In genomic region chr12:72325025-72325424, GRCm38 (mm10) we compare ENCODE assay signal across 25 mouse cellular contexts.
DNase-seq lines count a peak whose midpoint lies in the region; ATAC-seq and TF ChIP-seq lines count a peak whose summit lies in the region.
"Had no signal": no experiment of that assay in that cellular context is flagged by ENCODE, and none has a peak within 500 bp of the region (broad histone marks: within the 10 kb centered on the region; RNA-seq: fewer than 3 reads in every experiment).

No protein-coding gene starts in this region.

- H3K4me3 ChIP-seq in hindbrain, embryonic 13.5 days: no peak overlapping the region
- H3K4me3 ChIP-seq in hindbrain, embryonic 12.5 days: no peak overlapping the region
- no peak overlapping the region for H3K4me3 ChIP-seq in stomach, embryonic 14.5 days (ENCODE audit: low read depth, low read length)
- no peak overlapping the region for H3K4me3 ChIP-seq in stomach, postnatal 0 days (ENCODE audit: low read depth, low read length)
- H3K4me3 ChIP-seq in myocyte: no peak overlapping the region
- no peak overlapping the region for H3K4me3 ChIP-seq in forebrain, postnatal 0 days (ENCODE audit: low read depth, low read length)
- H3K4me3 ChIP-seq: embryonic facial prominence, embryonic 15.5 days; erythroblast, embryonic 14.5 days; forebrain, embryonic 10.5 days; forebrain, embryonic 15.5 days; heart, embryonic 10.5 days had no signal

- no peaks in the 10 kb centered on the region for H3K9me3 ChIP-seq in hindbrain, embryonic 13.5 days
- H3K9me3 ChIP-seq in hindbrain, embryonic 12.5 days (replicated peaks): no peaks in the 10 kb centered on the region
- H3K9me3 ChIP-seq in stomach, embryonic 14.5 days (ENCODE audit: control insufficient read depth, low read depth, low read length): no peaks in the 10 kb centered on the region
- H3K9me3 ChIP-seq in stomach, postnatal 0 days (ENCODE audit: control insufficient read depth, low read length): no peaks in the 10 kb centered on the region
- H3K9me3 ChIP-seq in forebrain, postnatal 0 days (ENCODE audit: low read length): no peaks in the 10 kb centered on the region
- H3K9me3 ChIP-seq: embryonic facial prominence, embryonic 15.5 days; forebrain, embryonic 10.5 days; forebrain, embryonic 15.5 days; G1E; heart, embryonic 10.5 days had no signal

- H3K27me3 ChIP-seq in hindbrain, embryonic 13.5 days: no peaks in the 10 kb centered on the region
- H3K27me3 ChIP-seq in hindbrain, embryonic 12.5 days: no peaks in the 10 kb centered on the region
- H3K27me3 ChIP-seq in stomach, embryonic 14.5 days (ENCODE audit: control insufficient read depth, insufficient read depth, low read length): no peaks in the 10 kb centered on the region
- H3K27me3 ChIP-seq in stomach, postnatal 0 days (ENCODE audit: control insufficient read depth, insufficient read depth, low read length): no peaks in the 10 kb centered on the region
- H3K27me3 ChIP-seq in myocyte (ENCODE audit: control insufficient read depth, insufficient read depth, insufficient read length): no peaks in the 10 kb centered on the region
- no peaks in the 10 kb centered on the region for H3K27me3 ChIP-seq in forebrain, postnatal 0 days (ENCODE audit: insufficient read depth, low read length)
- H3K27me3 ChIP-seq: embryonic facial prominence, embryonic 15.5 days; forebrain, embryonic 15.5 days had no signal

- WGBS in hindbrain, embryonic 13.5 days: 28% methylated on average over 5 of the region's 5 CpGs
- WGBS in hindbrain, embryonic 12.5 days: 36% methylated on average over 5 of the region's 5 CpGs
- WGBS in stomach, embryonic 14.5 days: 8% methylated on average over 5 of the region's 5 CpGs
- 24% methylated on average over 5 of the region's 5 CpGs for WGBS in stomach, postnatal 0 days
- 56% methylated on average over 5 of the region's 5 CpGs for WGBS in forebrain, postnatal 0 days

- no peak overlapping the region for H3K27ac ChIP-seq in hindbrain, embryonic 13.5 days
- H3K27ac ChIP-seq in hindbrain, embryonic 12.5 days: no peak overlapping the region
- no peak overlapping the region for H3K27ac ChIP-seq in stomach, embryonic 14.5 days (ENCODE audit: low read length)
- H3K27ac ChIP-seq in stomach, postnatal 0 days (replicated peaks): no peak overlapping the region
- no peak overlapping the region for H3K27ac ChIP-seq in forebrain, postnatal 0 days (ENCODE audit: low read depth, low read length)
- H3K27ac ChIP-seq: embryonic facial prominence, embryonic 15.5 days; forebrain, embryonic 10.5 days; forebrain, embryonic 15.5 days; heart, embryonic 10.5 days had no signal

- TF ChIP-seq EP300 in stomach, postnatal 0 days (optimal IDR thresholded peaks at IDR 0.05): no peak

- H3K9ac ChIP-seq in hindbrain, embryonic 13.5 days: no peak overlapping the region
- H3K9ac ChIP-seq in hindbrain, embryonic 12.5 days: no peak overlapping the region
- H3K9ac ChIP-seq in stomach, embryonic 14.5 days (replicated peaks; ENCODE audit: low read depth, low read length): no peak overlapping the region
- H3K9ac ChIP-seq in stomach, postnatal 0 days (ENCODE audit: low read length): no peak overlapping the region
- no peak overlapping the region for H3K9ac ChIP-seq in forebrain, postnatal 0 days
- H3K9ac ChIP-seq: embryonic facial prominence, embryonic 15.5 days; forebrain, embryonic 15.5 days had no signal

- peak; percentile 28 for DNase-seq in embryo, embryonic 10 days (ENCODE audit: low spot score)
- no peak for DNase-seq in embryo, embryonic 9.5 days (ENCODE audit: extremely low spot score)
- no peak for DNase-seq in stomach, postnatal 0 days (ENCODE audit: low spot score)
- DNase-seq in forebrain, postnatal 0 days: no peak
- DNase-seq: adrenal gland, postnatal 10 days; B cell, adult 2 months; cerebellum, adult 11 months; cerebellum, adult 8-10 months; cerebellum, postnatal 14 days; gastrocnemius, postnatal 10 days; heart, postnatal 10 days; heart, postnatal 4 days had no signal

- no peaks in the 10 kb centered on the region for H3K79me2 ChIP-seq in myocyte (ENCODE audit: control insufficient read depth, insufficient read depth)

- peaks cover 10% of the 10 kb centered on the region for H3K4me1 ChIP-seq in hindbrain, embryonic 13.5 days (replicated peaks)
- peaks cover 7% of the 10 kb centered on the region for H3K4me1 ChIP-seq in hindbrain, embryonic 12.5 days
- no peaks in the 10 kb centered on the region for H3K4me1 ChIP-seq in stomach, embryonic 14.5 days (ENCODE audit: control insufficient read depth, insufficient read depth, low read length)
- H3K4me1 ChIP-seq in stomach, postnatal 0 days (replicated peaks; ENCODE audit: control insufficient read depth, insufficient read depth): no peaks in the 10 kb centered on the region
- peaks cover 4% of the 10 kb centered on the region; the same call in 1 of the 2 replicates for H3K4me1 ChIP-seq in forebrain, postnatal 0 days (ENCODE audit: insufficient read depth)
- H3K4me1 ChIP-seq: embryonic facial prominence, embryonic 15.5 days; forebrain, embryonic 10.5 days; forebrain, embryonic 15.5 days had no signal

- no peak overlapping the region for H3ac ChIP-seq in myocyte (ENCODE audit: control insufficient read depth, insufficient read length)

- no peak overlapping the region for H3K4me2 ChIP-seq in hindbrain, embryonic 13.5 days
- H3K4me2 ChIP-seq in hindbrain, embryonic 12.5 days (replicated peaks): no peak overlapping the region
- no peak overlapping the region for H3K4me2 ChIP-seq in stomach, embryonic 14.5 days (replicated peaks; ENCODE audit: low read depth, low read length)
- no peak overlapping the region for H3K4me2 ChIP-seq in stomach, postnatal 0 days (replicated peaks; ENCODE audit: low read depth)
- peak overlapping the region; percentile 21 for H3K4me2 ChIP-seq in myocyte (ENCODE audit: low read depth)
- no peak overlapping the region for H3K4me2 ChIP-seq in forebrain, postnatal 0 days (ENCODE audit: low read depth)
- H3K4me2 ChIP-seq: embryonic facial prominence, embryonic 15.5 days; forebrain, embryonic 15.5 days had no signal

- no peak for TF ChIP-seq CTCF in stomach, postnatal 0 days (IDR thresholded peaks at IDR 0.05; ENCODE audit: low read depth)
- TF ChIP-seq CTCF in forebrain, postnatal 0 days (IDR thresholded peaks at IDR 0.05; ENCODE audit: low read depth): no peak

- no peaks in the 10 kb centered on the region for H3K36me3 ChIP-seq in hindbrain, embryonic 13.5 days
- no peaks in the 10 kb centered on the region for H3K36me3 ChIP-seq in hindbrain, embryonic 12.5 days
- H3K36me3 ChIP-seq in stomach, embryonic 14.5 days (ENCODE audit: control insufficient read depth, insufficient read depth, low read length): no peaks in the 10 kb centered on the region
- H3K36me3 ChIP-seq in stomach, postnatal 0 days (ENCODE audit: control insufficient read depth, insufficient read depth, low read length): no peaks in the 10 kb centered on the region
- H3K36me3 ChIP-seq in myocyte (ENCODE audit: control insufficient read depth, insufficient read depth): no peaks in the 10 kb centered on the region
- no peaks in the 10 kb centered on the region for H3K36me3 ChIP-seq in forebrain, postnatal 0 days (ENCODE audit: insufficient read depth)
- H3K36me3 ChIP-seq: embryonic facial prominence, embryonic 15.5 days; forebrain, embryonic 10.5 days; forebrain, embryonic 15.5 days; G1E; heart, embryonic 10.5 days had no signal

- ATAC-seq in hindbrain, embryonic 13.5 days (ENCODE audit: low FRiP score): peak; percentile 27
- no peak for ATAC-seq in hindbrain, embryonic 12.5 days (ENCODE audit: low FRiP score)
- peak; percentile 42; the same call in 1 of the 2 replicates for ATAC-seq in stomach, embryonic 14.5 days (ENCODE audit: insufficient number of reproducible peaks, insufficient read depth, low FRiP score, low read depth)
- no peak for ATAC-seq in stomach, postnatal 0 days (ENCODE audit: low FRiP score, low TSS enrichment)
- ATAC-seq in forebrain, postnatal 0 days: no peak
- ATAC-seq: CD4-positive, CD25-positive, alpha-beta regulatory T cell, adult 4 months; forebrain, embryonic 15.5 days; inflammation-experienced regulatory T-cells, adult 6 months; intestine, postnatal 0 days had no signal

- TF ChIP-seq POLR2A in myocyte (IDR thresholded peaks at IDR 0.05; ENCODE audit: insufficient read length, low read depth): no peak

TF ChIP-seq in myocyte, 11 proteins besides CTCF, POLR2A, EP300 and RAD21:
- TF ChIP-seq CEBPB (IDR thresholded peaks at IDR 0.05; ENCODE audit: insufficient read depth, poor library complexity, severe bottlenecking): no peak
- no peak for TF ChIP-seq POLR2AphosphoS2 (IDR thresholded peaks at IDR 0.05; ENCODE audit: insufficient read length, low read depth)
- no peak for TF ChIP-seq MYOD1 (IDR thresholded peaks at IDR 0.05; ENCODE audit: control insufficient read depth in 1 of 3, insufficient read length in 2 of 3, low read depth in 2 of 3)
- TF ChIP-seq TCF12 (IDR thresholded peaks at IDR 0.05; ENCODE audit: insufficient read depth, poor library complexity, severe bottlenecking): no peak
- TF ChIP-seq MYOG (IDR thresholded peaks at IDR 0.05; ENCODE audit: control insufficient read depth in 1 of 3, insufficient read depth in 1 of 3, insufficient read length in 2 of 3, low read depth in 2 of 3): no peak
- TF ChIP-seq REST (IDR thresholded peaks at IDR 0.05; ENCODE audit: insufficient read depth, insufficient read length): no peak
- TF ChIP-seq SRF (IDR thresholded peaks at IDR 0.05; ENCODE audit: control insufficient read depth, insufficient read length, low read depth): no peak
- TF ChIP-seq E2F4 (IDR thresholded peaks at IDR 0.05; ENCODE audit: insufficient read depth): no peak
- no peak for TF ChIP-seq MAX (IDR thresholded peaks at IDR 0.05; ENCODE audit: low read depth)

Comparison
In these comparisons a context has a peak if more than half of its experiments do, and no peak if none do; other contexts are left out.
1. ATAC-seq: peak in hindbrain, embryonic 13.5 days (single experiment) and stomach, embryonic 14.5 days (single experiment); none in hindbrain, embryonic 12.5 days (single experiment), stomach, postnatal 0 days (single experiment) and forebrain, postnatal 0 days (single experiment).